Mouse (Mus musculus) cerebellum, postnatal 36 days (tissue): ENCODE data around the gene Actl7a.

Experiments used
- DNase-seq, 2 experiments: peaks; one replicate each; pipeline ENCODE4 v3.0.0; 2021 to 2022; ENCODE audit warnings: mixed read lengths in 2 of 2

The Actl7a gene

GRCm38 (mm10) chr4:56743363-56744195 is at the start of gene Actl7a:
Gene Actl7a, plus strand, starts transcription at chr4:56743413.
- no peak for DNase-seq

GRCm38 (mm10) chr4:56696401-56696800 is 46.8 kb upstream of the Actl7a start:
- DNase-seq: no peak

GRCm38 (mm10) chr4:56698671-56699070 is 44.5 kb upstream of the Actl7a start:
- DNase-seq: no peak

GRCm38 (mm10) chr4:56702234-56702633 is 41.0 kb upstream of the Actl7a start:
- no peak for DNase-seq

GRCm38 (mm10) chr4:56713155-56713554 is 30.1 kb upstream of the Actl7a start:
- no peak for DNase-seq

GRCm38 (mm10) chr4:56716801-56717200 is 26.4 kb upstream of the Actl7a start:
- DNase-seq: no peak

- no peak for DNase-seq
These were observed 25.3 kb upstream of the Actl7a start for GRCm38 (mm10) chr4:56717932-56718331.

- DNase-seq: no peak
These were observed 24.4 kb upstream of the Actl7a start for GRCm38 (mm10) chr4:56718573-56719442.

- DNase-seq: no peak
These were observed 23.8 kb upstream of the Actl7a start for GRCm38 (mm10) chr4:56719456-56719855.

- DNase-seq: no peak
These were observed 22.8 kb upstream of the Actl7a start for GRCm38 (mm10) chr4:56720403-56720802.

- DNase-seq: peak in 1 of 2 experiments; percentile 10
These were observed 21.7 kb upstream of the Actl7a start for GRCm38 (mm10) chr4:56721469-56721868.

GRCm38 (mm10) chr4:56722346-56722745 is 20.9 kb upstream of the Actl7a start:
- DNase-seq: no peak

- no peak for DNase-seq
These were observed 20.0 kb upstream of the Actl7a start for GRCm38 (mm10) chr4:56723237-56723636.

- DNase-seq: no peak
These were observed 17.4 kb upstream of the Actl7a start for GRCm38 (mm10) chr4:56725839-56726238.

- DNase-seq: no peak
These were observed 3.2 kb upstream of the Actl7a start, which contains the start of gene Gm26657 for GRCm38 (mm10) chr4:56740020-56740485. Gene Gm26657, plus strand, starts transcription at chr4:56740070.

- DNase-seq: no peak
These were observed 2.6 kb upstream of the Actl7a start for GRCm38 (mm10) chr4:56740611-56741010.

GRCm38 (mm10) chr4:56741041-56741493 is 2.1 kb upstream of the Actl7a start, which contains the start of gene Actl7b:
Gene Actl7b, minus strand, starts transcription at chr4:56741443.
- DNase-seq: no peak

GRCm38 (mm10) chr4:56742698-56743097 is 515 bp upstream of the Actl7a start:
- DNase-seq: no peak

- DNase-seq: no peak
These were observed 3.1 kb downstream of the Actl7a start for GRCm38 (mm10) chr4:56746345-56746744.

GRCm38 (mm10) chr4:56747456-56747855 is 4.2 kb downstream of the Actl7a start:
- no peak for DNase-seq

- DNase-seq: no peak
These were observed 12.8 kb downstream of the Actl7a start for GRCm38 (mm10) chr4:56756021-56756420.

- no peak for DNase-seq
These were observed 13.9 kb downstream of the Actl7a start for GRCm38 (mm10) chr4:56756966-56757600.

- DNase-seq: no peak
These were observed 14.5 kb downstream of the Actl7a start for GRCm38 (mm10) chr4:56757693-56758092.
